Mouse (Mus musculus) liver, embryonic 14.5 days (tissue): Measurements from ENCODE around the gene Grb7.

Experiments used
- CTCF ChIP-seq: IDR thresholded peaks from 2 replicates; pipeline ENCODE4 v1.5.1; 2016; ENCODE audit warnings: antibody characterized with exemption, low read depth, control low read depth
- EP300 ChIP-seq: IDR thresholded peaks from 2 replicates; pipeline ENCODE4 v1.6.1; 2016; ENCODE audit warnings: antibody characterized with exemption, low read depth

- no peak for TF ChIP-seq CTCF
- no peak for TF ChIP-seq EP300
Measured at GRCm38 (mm10) chr11:98397946-98398345, 48.2 kb upstream of the Grb7 start.
